Mouse (Mus musculus): ENCODE measurements at regions not wholly inside any gene's neighbourhood (a gene's known extent, or its start where the extent isn't known, plus 50 kb on each side); places are given as distances from the start of the nearest gene placed in this dataset.
"Not testable (repeated sequence)": the region's sequence is repeated elsewhere in the genome, so short reads cannot be mapped to it uniquely, and the experiment has no call there.

- DNase-seq, result not testable (repeated sequence)
These were observed 104.7 kb upstream of the Atg7 start for GRCm38 (mm10) chr6:114538185-114538584.

DNA sequence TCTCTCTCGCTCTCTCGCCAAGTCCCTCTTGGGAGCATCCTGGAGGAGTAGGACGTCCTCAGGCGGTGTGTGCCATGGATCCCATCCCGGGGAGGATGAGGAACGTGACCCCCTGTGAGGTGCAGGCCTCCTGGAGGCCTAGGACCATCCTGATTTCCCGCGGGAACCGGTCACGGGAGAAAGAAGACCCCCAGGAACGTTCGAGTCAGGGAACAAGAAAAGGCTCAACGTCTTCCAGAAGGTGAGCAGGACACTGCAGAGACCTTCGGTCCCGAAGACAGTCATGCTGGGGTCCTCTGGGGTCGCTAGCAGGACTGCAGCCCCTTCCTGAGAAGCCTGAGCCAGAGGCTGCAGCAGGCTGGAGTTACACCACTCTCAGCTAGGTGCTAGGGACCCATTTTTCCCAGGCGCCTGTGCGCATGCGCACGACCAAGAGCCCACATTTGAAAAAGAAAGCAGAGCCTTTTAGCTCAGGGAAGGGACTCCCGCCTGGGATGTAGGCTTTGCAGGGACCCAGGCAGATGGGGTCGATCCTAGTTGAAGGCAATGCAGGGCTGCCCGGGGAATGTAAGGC is 92.7 kb upstream of the Atg7 start:
- peak; percentile 3 for DNase-seq

DNA sequence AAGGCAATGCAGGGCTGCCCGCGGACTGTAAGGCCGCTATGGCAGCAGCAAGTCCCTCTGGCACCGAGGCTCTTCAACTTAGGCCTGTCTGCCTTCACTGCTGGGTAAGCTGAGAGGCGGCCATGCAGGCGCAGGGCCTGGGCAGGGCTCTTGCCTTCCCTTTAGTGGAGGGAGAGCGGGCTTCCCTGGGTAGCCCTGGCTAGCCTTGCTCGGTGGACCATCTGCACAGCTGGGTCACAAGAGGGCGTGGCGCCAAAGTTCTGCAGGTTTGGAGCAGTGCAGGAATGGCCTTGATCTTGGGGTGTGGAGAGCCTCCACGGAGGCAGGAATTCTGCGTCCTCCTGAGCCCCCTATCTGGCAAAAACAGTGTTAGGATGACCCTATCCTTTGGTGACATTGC is 89.8 kb upstream of the Atg7 start:
- DNase-seq, result not testable (repeated sequence)

GRCm38 (mm10) chr6:114555186-114555585 is 87.7 kb upstream of the Atg7 start:
- DNase-seq, result peak in 1 of 2 experiments; percentile 3

GRCm38 (mm10) chr6:114577319-114577718 is 65.6 kb upstream of the Atg7 start:
- peak; percentile 2 to 13 for DNase-seq

Data from cerebellum, postnatal 36 days (tissue).